Mouse (Mus musculus) CH12.LX (cell line): ENCODE measurements around the gene Eif2ak3.

Source experiments
- CHD2 ChIP-seq: IDR thresholded peaks from 2 replicates; pipeline ENCODE4 v1.6.1; 2011; ENCODE audit warnings: low read length, improper control_type of control experiment
- CTCF ChIP-seq, 2 experiments: IDR thresholded peaks in 1 of 2; conservative IDR thresholded peaks in 1 of 2; 2 replicates each; pipeline ENCODE4 v1.5.1; 2011 to 2012; ENCODE audit warnings: low read depth in 2 of 2, low read length in 2 of 2, improper control_type of control experiment in 1 of 2, inconsistent platforms in 1 of 2, mild to moderate bottlenecking in 1 of 2, moderate library complexity in 1 of 2
- ETS1 ChIP-seq: conservative IDR thresholded peaks from 2 replicates; pipeline ENCODE4 v1.6.1; 2012; ENCODE audit warnings: low read depth, mild to moderate bottlenecking, inconsistent platforms, low read length, improper control_type of control experiment, moderate library complexity
- GABPA ChIP-seq: IDR thresholded peaks from 2 replicates; pipeline ENCODE4 v1.6.1; 2012; ENCODE audit warnings: low read depth, low read length, improper control_type of control experiment, inconsistent platforms; ENCODE audit not compliant: insufficient replicate concordance
- HCFC1 ChIP-seq: IDR thresholded peaks from 2 replicates; pipeline ENCODE4 v1.6.1; 2012; ENCODE audit warnings: low read depth, mild to moderate bottlenecking, inconsistent platforms, low read length, improper control_type of control experiment
- MAX ChIP-seq: IDR thresholded peaks from 2 replicates; pipeline ENCODE4 v1.6.1; 2011; ENCODE audit warnings: low read length, improper control_type of control experiment
- MEF2A ChIP-seq: IDR thresholded peaks from 2 replicates; pipeline ENCODE4 v1.6.1; 2014; ENCODE audit warnings: low read depth, mild to moderate bottlenecking, inconsistent platforms, low read length, improper control_type of control experiment, borderline replicate concordance
- POLR2A ChIP-seq: IDR thresholded peaks from 2 replicates; pipeline ENCODE4 v1.6.1; 2011; ENCODE audit warnings: low read depth, mild to moderate bottlenecking, improper control_type of control experiment, low read length
- TCF12 ChIP-seq: IDR thresholded peaks from 2 replicates; pipeline ENCODE4 v1.6.1; 2014; ENCODE audit warnings: low read depth, mild to moderate bottlenecking, inconsistent platforms, low read length, improper control_type of control experiment
- USF2 ChIP-seq: conservative IDR thresholded peaks from 2 replicates; pipeline ENCODE4 v1.6.1; 2011; ENCODE audit warnings: low read depth, low read length, improper control_type of control experiment
- ZC3H11A ChIP-seq: IDR thresholded peaks from 2 replicates; pipeline ENCODE4 v1.6.1; 2012; ENCODE audit warnings: low read depth, mild to moderate bottlenecking, inconsistent platforms, low read length, improper control_type of control experiment
- ZNF384 ChIP-seq: IDR thresholded peaks from 2 replicates; pipeline ENCODE4 v1.6.1; 2012; ENCODE audit warnings: low read depth, low read length, improper control_type of control experiment, inconsistent platforms

DNA sequence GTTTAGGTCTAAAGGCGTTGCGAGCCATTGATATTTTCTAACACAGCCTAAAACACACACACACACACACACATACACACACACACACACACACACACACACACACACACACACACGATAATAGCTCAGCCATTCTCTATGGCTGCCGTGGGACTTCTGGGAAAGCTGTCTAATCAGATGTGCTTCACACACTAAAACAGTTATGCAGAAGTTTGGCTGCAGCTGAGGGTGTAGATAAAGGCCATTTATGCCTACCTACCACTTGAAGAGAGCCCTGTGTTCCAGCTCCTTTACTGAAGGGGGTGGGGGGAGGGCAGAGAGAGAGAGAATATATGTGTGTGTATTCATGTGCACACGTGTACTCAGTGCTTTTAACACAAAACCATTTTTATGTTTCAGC is 59.4 kb downstream of the Eif2ak3 start:
- TF ChIP-seq ZC3H11A, result no peak
- TF ChIP-seq MEF2A, result no peak
- no peak for TF ChIP-seq CTCF (conservative IDR thresholded peaks at IDR 0.05 in 1 of 2, IDR thresholded peaks at IDR 0.05 in 1 of 2; ENCODE audit: low read depth in 2 of 2, low read length in 2 of 2)
- TF ChIP-seq ZNF384, result no peak
- no peak for TF ChIP-seq TCF12
- no peak for TF ChIP-seq CHD2
- no peak for TF ChIP-seq GABPA
- TF ChIP-seq USF2, result no peak
- TF ChIP-seq ETS1, result no peak
- no peak for TF ChIP-seq POLR2A
- no peak for TF ChIP-seq MAX
- no peak for TF ChIP-seq HCFC1
